Mouse (Mus musculus) intestine, embryonic 14.5 days (tissue): ENCODE data around the gene Nectin3. TPM values are rescaled to one million over a fixed set of nuclear protein-coding genes. Genes with fewer than 3 reads are reported as not detected.

Experiments used
- ATAC-seq: fragments of 200-750 bp; cut with Nextera tagmentation; replicated peaks from 2 replicates; pipeline ENCODE4 v1.8.0; 2017; ENCODE audit warnings: low read depth, moderate number of reproducible peaks, moderate TSS enrichment, moderate library complexity; ENCODE audit not compliant: low FRiP score, low TSS enrichment
- DNase-seq: peaks from one replicate; pipeline ENCODE4 v3.0.0-alpha.2; 2018; ENCODE audit warnings: low spot score
- H3K27ac ChIP-seq: fragments of 300-500 bp; sonication (generic); 2 replicates; pipeline ENCODE4 v1.5.1; 2014; ENCODE audit warnings: low read depth, mild to moderate bottlenecking, control low read depth
- H3K27me3 ChIP-seq: fragments of 300-500 bp; sonication (generic); replicated peaks from 2 replicates; pipeline ENCODE4 v1.6.1; 2014; ENCODE audit warnings: low read length, control low read depth; ENCODE audit not compliant: control insufficient read depth, insufficient read depth
- H3K36me3 ChIP-seq: fragments of 300-500 bp; sonication (generic); 2 replicates; pipeline ENCODE4 v1.6.1; 2014; ENCODE audit warnings: low read length, control low read depth; ENCODE audit not compliant: control insufficient read depth, insufficient read depth
- H3K4me1 ChIP-seq: fragments of 300-500 bp; sonication (generic); replicated peaks from 2 replicates; pipeline ENCODE4 v1.6.1; 2014; ENCODE audit warnings: low read length, control low read depth, mixed read lengths; ENCODE audit not compliant: control insufficient read depth, insufficient read depth
- H3K4me2 ChIP-seq: fragments of 300-500 bp; sonication (generic); 2 replicates; pipeline ENCODE4 v1.6.1; 2014; ENCODE audit warnings: low read length
- H3K4me3 ChIP-seq: fragments of 300-500 bp; sonication (generic); 2 replicates; pipeline ENCODE4 v1.5.1; 2014; ENCODE audit warnings: low read depth, low read length, control low read depth, mixed read lengths
- H3K9ac ChIP-seq: fragments of 300-500 bp; sonication (generic); 2 replicates; pipeline ENCODE4 v1.6.1; 2014; ENCODE audit warnings: mild to moderate bottlenecking, low read length
- H3K9me3 ChIP-seq: fragments of 300-500 bp; sonication (generic); 2 replicates; pipeline ENCODE4 v1.6.1; 2016; ENCODE audit warnings: low read length, control low read depth; ENCODE audit not compliant: control insufficient read depth
- WGBS: fragments of 180-500 bp; shearing (Covaris S2); extraction: QIAGEN DNeasy Blood & Tissue Kit; methylation state at CpG from one replicate; pipeline ENCODE4 v1.1.7; 2014; 5-methylcytosine and 5-hydroxymethylcytosine counted together
- polyA plus RNA-seq: library from polyadenylated mRNA; unstranded; fragments of >200 nt; fragmentation: Nextera tagmentation; extraction: Ambion mirVana; gene quantifications from 2 replicates; pipeline ENCODE4 v1.2.1, GENCODE M21; 2014

Gene Nectin3
- polyA plus RNA-seq, 1 experiment from 2014 or later: 47.1 TPM

GRCm38 (mm10) chr16:46406844-46407639, 91.3 kb downstream of the Nectin3 start:
- no peak for DNase-seq
- no peak for ATAC-seq

GRCm38 (mm10) chr16:46397945-46398344, 100.4 kb downstream of the Nectin3 start:
- H3K4me1 ChIP-seq: no peaks in the 10 kb centered on the region; the same call in 1 of the 2 replicates
- WGBS: 75% methylated on average over 4 of the region's 4 CpGs
- H3K27me3 ChIP-seq: no peaks in the 10 kb centered on the region
- DNase-seq: no peak
- H3K4me2 ChIP-seq: no peak overlapping the region
- H3K27ac ChIP-seq: no peak overlapping the region
- no peak overlapping the region for H3K9ac ChIP-seq
- ATAC-seq: peak; percentile 47
- no peak overlapping the region for H3K4me3 ChIP-seq
- no peaks in the 10 kb centered on the region for H3K9me3 ChIP-seq
- H3K36me3 ChIP-seq: peaks cover 9% of the 10 kb centered on the region

More at GRCm38 (mm10) chr16:46406844-46407639, 91.3 kb downstream of the Nectin3 start:
- Histone ChIP-seq H3K9ac (no peak overlapping the region), H3K4me3 (no peak overlapping the region), H3K9me3 (no peaks in the 10 kb centered on the region), H3K4me2 (no peak overlapping the region), H3K4me1 (no peaks in the 10 kb centered on the region), H3K27ac (no peak overlapping the region), H3K27me3 (no peaks in the 10 kb centered on the region), H3K36me3 (peaks cover 8% of the 10 kb centered on the region; the same call in 1 of the 2 replicates)
- WGBS: 87% methylated on average over 7 of the region's 7 CpGs

DNA sequence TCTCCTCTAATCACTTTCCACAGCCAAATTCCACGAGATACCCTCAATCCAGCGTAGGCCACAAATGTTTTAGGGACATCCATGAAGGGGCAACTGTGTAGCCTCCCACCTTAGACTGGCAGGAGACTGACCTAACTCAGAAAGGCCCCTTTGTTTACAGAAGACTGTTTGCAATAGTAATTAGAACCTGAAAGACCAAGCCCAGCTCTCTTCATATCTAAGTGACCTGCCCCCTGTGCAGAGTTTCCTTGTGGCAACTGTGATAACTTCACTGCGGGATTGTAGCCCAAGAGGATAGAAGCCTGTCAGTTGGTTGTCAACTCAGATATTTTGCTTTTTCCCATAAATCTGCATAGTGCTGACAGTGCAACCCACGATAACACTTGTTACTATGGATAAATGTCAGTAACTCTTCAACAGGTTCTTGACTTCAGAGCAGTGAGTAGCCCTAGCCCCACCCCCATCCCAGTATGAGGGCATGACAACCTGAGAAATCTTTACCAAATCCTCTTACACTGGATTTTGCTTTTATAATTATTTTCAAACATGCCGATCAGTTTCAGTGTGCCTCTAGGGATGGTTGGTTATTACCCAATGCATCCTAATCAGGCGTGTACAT, 108.8 kb downstream of the Nectin3 start:
- H3K4me2 ChIP-seq: no peak overlapping the region
- no peaks in the 10 kb centered on the region for H3K9me3 ChIP-seq
- H3K27ac ChIP-seq: no peak overlapping the region
- H3K4me1 ChIP-seq: no peaks in the 10 kb centered on the region
- no peak overlapping the region for H3K4me3 ChIP-seq
- no peak overlapping the region for H3K9ac ChIP-seq
- H3K36me3 ChIP-seq: peaks cover 4% of the 10 kb centered on the region
- 0 out of 2 replicates have a peak, but pooled peaks have one; percentile 47 for ATAC-seq
- WGBS: 64% methylated on average over 6 of the region's 6 CpGs
- no peak for DNase-seq
- no peaks in the 10 kb centered on the region for H3K27me3 ChIP-seq

DNA sequence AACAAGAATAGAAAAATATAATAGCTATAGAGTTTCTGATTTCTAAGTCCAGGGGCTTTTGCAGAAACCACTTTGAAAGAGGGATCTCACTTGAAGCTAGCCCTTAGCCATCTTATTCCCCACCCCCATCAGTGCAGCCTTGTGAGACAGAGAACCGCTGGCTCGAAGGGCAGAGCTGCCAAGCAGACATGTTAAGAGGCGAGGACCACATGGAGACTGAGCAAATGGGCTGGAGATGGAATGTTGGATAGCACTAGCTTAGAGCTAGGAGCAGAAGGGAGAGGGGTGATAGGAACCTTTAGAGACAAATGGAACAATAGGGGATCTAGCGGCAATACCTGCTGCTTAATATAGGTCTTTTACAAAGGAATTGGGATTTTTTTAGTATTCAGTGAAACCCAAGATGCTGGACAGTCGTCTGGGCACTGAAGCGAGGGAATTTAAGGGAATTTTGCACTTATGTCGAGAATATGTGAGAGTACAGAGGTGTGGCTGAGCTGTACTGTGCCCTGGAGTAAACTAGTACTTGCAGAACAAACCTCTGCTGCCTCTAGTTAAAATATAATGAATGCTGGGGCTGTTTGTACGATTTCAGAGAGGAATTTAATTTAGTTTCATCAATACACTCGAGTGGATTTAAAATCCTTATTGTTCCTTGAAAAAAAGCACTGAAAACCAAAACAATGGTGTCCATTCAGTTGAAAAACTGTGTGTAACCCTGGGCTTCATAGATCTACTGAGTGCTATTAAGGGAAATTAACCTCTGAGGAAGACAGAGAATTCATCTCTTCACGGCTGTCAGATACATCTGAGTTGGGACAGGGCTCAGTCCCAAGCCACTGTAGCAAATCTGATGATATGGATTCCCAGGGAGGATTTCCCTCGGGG, 109.6 kb downstream of the Nectin3 start:
- Histone ChIP-seq H3K4me2 (no peak overlapping the region), H3K36me3 (no peaks in the 10 kb centered on the region), H3K4me3 (no peak overlapping the region), H3K9ac (no peak overlapping the region), H3K9me3 (no peaks in the 10 kb centered on the region), H3K27me3 (no peaks in the 10 kb centered on the region), H3K27ac (no peak overlapping the region), H3K4me1 (no peaks in the 10 kb centered on the region)
- no peak for ATAC-seq
- WGBS: 71% methylated on average over 11 of the region's 11 CpGs
- DNase-seq: no peak

DNA sequence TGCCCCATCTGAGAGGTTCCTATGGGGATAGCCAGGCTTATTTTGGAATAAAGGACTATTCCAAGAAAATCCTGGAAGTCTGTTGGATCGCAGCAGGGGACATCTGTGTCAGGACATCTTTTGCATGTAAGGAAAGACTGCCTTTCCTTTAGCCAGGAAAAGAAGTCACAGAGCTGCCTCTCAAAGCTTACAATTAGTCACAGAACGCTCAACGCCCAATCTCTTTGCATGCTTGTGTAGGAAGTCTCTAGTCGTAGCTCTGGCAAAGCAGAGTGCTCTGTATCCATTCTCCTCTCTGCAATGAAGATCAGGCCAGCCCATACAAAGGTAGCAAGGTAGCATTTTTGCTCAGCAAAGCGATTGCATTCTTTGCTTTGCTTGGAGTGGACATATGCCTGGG, 114.0 kb downstream of the Nectin3 start:
- WGBS: 81% methylated on average over 5 of the region's 5 CpGs
- Histone ChIP-seq H3K27me3 (no peaks in the 10 kb centered on the region), H3K27ac (no peak overlapping the region), H3K4me3 (no peak overlapping the region), H3K9ac (no peak overlapping the region), H3K36me3 (no peaks in the 10 kb centered on the region), H3K9me3 (no peaks in the 10 kb centered on the region), H3K4me1 (no peaks in the 10 kb centered on the region), H3K4me2 (no peak overlapping the region)
- DNase-seq: no peak
- no peak for ATAC-seq

DNA sequence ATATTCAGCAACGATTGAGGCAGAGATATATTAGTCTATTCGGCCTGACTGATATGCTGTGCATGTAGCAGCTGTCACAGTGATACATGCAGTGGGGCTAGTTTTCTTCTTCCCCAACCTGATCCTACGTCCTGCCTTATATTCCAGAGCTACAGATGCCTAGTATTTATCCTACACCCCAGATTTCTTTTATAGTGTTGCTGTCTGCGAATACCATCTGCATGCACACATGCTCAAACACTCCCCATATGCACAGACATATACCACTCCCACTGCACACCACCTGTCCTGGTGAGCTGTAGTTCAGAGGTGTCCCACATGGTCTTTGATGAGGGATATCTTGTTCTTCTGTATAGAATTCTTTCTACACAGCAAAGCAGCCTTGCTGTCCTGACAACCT, 115.0 kb downstream of the Nectin3 start:
- ATAC-seq (no peak), DNase-seq (no peak)
- no peaks in the 10 kb centered on the region for H3K27me3 ChIP-seq
- no peak overlapping the region for H3K27ac ChIP-seq
- no peaks in the 10 kb centered on the region for H3K9me3 ChIP-seq
- H3K4me2 ChIP-seq: no peak overlapping the region
- no peak overlapping the region for H3K4me3 ChIP-seq
- H3K36me3 ChIP-seq: no peaks in the 10 kb centered on the region
- H3K4me1 ChIP-seq: no peaks in the 10 kb centered on the region
- H3K9ac ChIP-seq: no peak overlapping the region
- 84% methylated on average over 4 of the region's 4 CpGs for WGBS

DNA sequence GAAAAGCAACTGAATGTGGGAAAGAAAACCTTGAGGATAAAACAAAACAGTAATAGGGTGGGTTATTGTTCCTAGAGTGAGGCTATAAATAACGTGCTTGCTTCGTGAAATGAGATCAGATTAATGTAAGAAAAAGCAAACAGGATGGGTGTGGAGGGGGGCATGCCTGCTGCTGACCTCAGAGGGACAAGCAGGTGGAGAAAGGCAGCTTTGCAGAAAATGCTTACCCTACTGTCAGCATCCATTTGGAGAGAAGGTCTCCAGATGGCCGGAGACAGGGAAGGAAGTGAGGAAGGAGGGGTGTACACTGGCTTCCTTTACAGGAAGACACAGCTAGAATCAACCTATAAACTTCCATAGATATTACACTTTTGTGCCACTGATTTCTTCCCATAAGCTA, 121.8 kb downstream of the Nectin3 start:
- WGBS: 24% methylated on average over 3 of the region's 3 CpGs
- Histone ChIP-seq H3K27me3 (no peaks in the 10 kb centered on the region), H3K4me3 (no peak overlapping the region), H3K27ac (no peak overlapping the region), H3K9ac (no peak overlapping the region), H3K4me2 (no peak overlapping the region), H3K9me3 (no peaks in the 10 kb centered on the region), H3K36me3 (no peaks in the 10 kb centered on the region), H3K4me1 (peaks cover 4% of the 10 kb centered on the region; the same call in 1 of the 2 replicates)
- DNase-seq: no peak
- no peak for ATAC-seq

GRCm38 (mm10) chr16:46362022-46362421, 136.3 kb downstream of the Nectin3 start:
- H3K36me3 ChIP-seq: no peaks in the 10 kb centered on the region
- no peaks in the 10 kb centered on the region for H3K9me3 ChIP-seq
- H3K4me1 ChIP-seq: no peaks in the 10 kb centered on the region
- no peaks in the 10 kb centered on the region for H3K27me3 ChIP-seq
- H3K9ac ChIP-seq: no peak overlapping the region
- DNase-seq (peak; percentile 45), ATAC-seq (no peak)
- no peak overlapping the region for H3K4me2 ChIP-seq
- no peak overlapping the region for H3K27ac ChIP-seq
- WGBS: 63% methylated on average over 6 of the region's 6 CpGs
- no peak overlapping the region for H3K4me3 ChIP-seq
